Mouse (Mus musculus) thymus, postnatal 0 days (tissue): ENCODE results near the gene Rnls. TPM values are rescaled to one million over a fixed set of nuclear protein-coding genes. Genes with fewer than 3 reads are reported as not detected.

ENCODE experiments used
- DNase-seq: peaks from one replicate; pipeline ENCODE4 v3.0.0-alpha.2; 2015; ENCODE audit warnings: low spot score
- polyA plus RNA-seq: library from polyadenylated mRNA; unstranded; fragments of >200 nt; fragmentation: Nextera tagmentation; extraction: Ambion mirVana; gene quantifications from 2 replicates; pipeline ENCODE4 v1.2.1, GENCODE M21; 2015

Gene Rnls
- polyA plus RNA-seq, 1 experiment from 2014 or later = 5.1 TPM

DNA sequence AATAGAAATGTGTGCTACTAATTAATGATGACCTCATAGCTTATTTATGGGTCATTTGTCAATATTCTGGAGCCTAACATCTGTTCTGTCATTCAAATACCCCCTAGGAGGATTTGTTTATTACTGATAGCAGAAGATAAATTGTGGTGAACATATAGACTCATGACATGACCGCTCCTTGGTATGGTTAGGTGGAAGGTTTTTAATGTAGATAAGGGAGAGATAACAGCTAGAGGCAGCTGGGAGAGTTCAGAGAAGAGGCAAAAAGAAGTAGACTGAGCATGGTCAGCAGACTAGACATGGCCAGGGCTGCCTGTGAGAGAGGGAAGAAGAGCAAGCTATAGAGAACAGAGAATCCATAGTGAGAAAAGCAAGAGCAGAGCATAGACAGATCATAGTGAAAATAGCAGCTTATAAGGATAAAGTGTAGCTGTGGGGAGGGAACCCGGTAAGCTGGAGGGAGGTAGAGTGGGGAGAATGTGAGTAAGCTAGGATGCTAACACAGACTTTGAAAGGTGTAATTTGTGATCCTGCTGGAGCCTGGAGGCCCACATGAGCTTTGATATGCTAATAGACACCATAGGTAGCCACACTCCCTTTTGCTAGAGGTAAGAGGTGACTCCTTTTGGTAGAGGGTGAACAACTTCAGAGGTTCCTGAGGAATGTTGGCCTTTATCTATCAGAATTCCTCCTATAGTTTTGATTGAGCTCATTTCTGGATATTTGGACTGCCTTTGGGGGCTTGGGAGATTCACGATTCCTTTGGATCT is 127.7 kb downstream of the Rnls start:
- DNase-seq = no peak

DNA sequence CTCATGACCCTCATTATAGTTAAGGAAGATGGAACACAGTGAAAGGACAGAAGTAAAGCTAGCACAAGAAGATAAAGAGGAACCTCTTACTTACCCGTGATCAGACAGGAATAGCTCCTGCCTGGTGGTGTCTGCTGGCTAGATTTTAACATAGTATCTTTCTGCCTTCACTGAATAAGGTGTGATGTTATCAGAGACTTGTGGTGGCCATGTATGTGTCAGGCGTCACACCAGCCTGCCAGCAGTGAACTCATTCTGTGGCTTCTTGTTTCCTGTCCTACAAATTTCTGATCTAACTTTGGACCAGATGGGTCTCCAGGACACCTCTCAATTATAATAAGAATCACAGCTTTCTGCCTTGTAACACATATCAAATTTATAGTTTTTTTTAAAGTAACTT is 129.7 kb downstream of the Rnls start:
- DNase-seq = no peak

GRCm38 (mm10) chr19:33259164-33259563 is 132.9 kb downstream of the Rnls start:
- no peak for DNase-seq

DNA sequence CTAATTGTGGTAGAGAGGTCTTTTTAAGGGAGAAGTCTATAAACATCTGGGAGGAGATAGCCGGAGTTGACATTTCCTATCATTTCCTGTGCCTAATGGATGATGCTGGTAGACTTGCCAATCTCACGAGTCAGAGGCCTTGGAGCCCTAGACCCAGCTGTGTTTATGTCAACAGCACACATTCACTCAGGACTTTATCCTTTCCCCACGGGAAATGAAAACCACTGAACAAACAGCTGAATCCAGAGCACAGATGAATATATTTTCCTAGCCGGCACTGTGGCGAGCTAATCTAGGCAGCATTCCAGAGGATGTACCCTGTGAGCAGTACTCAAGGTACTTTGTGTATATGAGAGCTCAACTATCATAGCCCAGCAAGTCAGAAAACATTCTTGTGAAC is 138.2 kb downstream of the Rnls start:
- DNase-seq = no peak

DNA sequence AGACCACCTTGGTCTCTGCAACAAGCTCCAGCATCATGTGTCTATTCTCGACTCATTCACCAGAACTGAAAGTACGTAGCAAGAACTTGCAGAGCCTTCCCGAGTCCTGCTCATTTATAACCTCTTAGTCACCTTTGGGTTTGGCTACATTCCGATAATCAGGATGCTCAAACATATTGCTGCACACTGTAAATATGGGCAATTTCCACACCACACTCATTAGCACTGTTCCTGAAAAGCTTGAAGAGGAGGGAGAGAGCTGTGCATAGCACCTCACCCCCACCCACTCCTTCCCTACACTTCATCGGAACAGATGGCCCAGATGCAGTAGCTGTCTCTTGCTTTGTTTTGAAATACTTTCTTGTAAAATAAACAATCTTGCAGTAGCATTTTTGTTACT is 139.9 kb downstream of the Rnls start:
- no peak for DNase-seq

DNA sequence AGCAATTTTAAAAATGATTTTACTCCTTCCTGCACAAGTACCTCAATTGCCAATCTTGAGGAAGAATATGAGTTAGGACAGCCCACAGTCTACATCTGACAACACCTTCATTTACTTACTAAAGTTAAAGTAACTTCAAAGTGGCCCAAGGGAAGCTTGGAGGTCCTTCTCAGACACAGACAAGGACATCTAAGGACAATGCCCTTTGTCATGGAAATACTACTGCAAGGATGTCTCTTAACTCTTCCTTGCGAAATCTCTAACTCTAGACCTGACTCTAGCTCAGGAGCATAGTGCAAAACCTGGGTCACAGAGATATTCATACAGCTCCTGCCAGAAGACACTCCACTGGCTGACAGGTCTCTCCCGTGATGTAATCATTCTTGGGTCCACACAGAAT is 147.9 kb downstream of the Rnls start:
- DNase-seq = no peak

GRCm38 (mm10) chr19:33240386-33240785 is 151.7 kb downstream of the Rnls start:
- no peak for DNase-seq

- DNase-seq = no peak
Measured at GRCm38 (mm10) chr19:33232902-33233301, 159.2 kb downstream of the Rnls start.

DNA sequence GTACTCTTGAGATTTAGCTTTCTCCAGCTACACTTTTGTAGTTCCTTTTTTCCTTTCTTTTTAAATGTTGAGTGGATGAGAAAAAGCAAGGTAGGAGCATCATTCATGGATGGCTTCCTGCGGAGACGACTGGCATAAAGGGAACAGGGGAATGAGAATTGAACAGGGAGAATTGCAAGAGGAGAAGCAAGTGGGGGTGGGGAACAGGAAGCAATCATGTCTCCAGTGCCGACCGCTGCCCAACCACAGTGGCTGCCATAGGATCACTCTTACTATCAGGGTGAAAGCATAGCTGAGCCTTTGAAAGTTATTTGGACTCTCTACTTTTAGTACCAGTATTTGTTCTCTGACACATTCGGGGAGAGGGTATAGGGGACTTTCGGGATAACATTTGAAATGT is 160.8 kb downstream of the Rnls start:
- no peak for DNase-seq

GRCm38 (mm10) chr19:33227004-33227403 is 165.1 kb downstream of the Rnls start:
- peak; percentile 88 for DNase-seq

- DNase-seq = peak; percentile 16
Measured at GRCm38 (mm10) chr19:33225858-33226705, 166.0 kb downstream of the Rnls start.

DNA sequence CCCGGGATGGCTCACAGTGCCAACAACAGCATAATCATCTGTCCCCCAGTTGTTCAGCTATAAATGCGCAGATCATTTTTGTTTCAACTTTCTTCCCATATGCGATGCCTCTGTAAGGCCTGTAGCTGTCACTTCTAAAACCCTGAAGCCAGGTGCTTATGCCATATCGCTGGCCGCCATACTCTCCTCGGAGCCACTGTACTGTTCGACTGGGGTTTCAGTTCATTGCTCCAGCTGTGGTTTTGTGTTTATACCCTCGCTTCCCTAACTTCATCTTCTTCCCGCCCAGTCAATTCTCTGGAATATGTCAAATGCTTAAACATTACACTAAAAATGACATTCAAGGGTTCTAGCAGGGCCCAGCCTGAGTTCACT is 167.1 kb downstream of the Rnls start:
- peak; percentile 19 for DNase-seq

DNA sequence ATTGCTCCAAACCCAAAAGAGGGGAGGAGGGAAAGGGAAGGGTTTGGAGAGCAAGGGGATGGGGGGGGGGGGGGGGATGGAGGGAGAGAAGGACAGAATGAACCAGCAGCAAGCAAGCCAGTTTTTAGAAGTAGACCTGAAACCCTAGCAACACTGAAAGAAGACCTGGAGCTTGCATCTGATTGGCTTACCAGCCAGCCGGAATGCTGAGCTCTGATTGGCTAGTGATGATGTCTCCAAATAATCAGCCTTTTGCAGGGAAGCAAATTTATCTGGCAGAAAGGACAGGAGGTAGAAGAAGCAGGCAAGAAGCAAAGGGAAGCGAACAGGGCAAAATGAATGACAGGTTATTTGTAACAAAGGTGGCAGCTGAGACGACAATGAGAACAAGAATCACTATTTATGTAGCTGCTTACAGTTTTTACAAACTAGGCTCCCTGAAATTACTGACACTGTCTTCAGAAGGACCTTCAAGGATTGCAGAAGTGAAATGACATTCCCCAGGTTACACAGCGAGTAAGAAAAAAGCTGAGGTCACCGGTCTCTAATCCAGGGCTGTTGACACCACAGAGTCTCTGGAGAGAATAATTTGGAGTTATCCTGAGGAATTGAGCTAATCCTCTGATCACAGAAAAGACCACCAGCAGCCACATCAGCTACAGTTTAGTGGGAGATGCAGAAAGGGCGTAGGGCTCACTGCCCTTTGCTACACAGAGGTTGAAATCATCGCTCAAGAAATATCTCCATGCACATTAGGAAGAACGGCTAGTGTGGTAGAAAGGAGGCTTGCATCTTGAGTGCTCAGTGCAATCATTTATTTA is 167.7 kb downstream of the Rnls start:
- peak; percentile 61 for DNase-seq

DNA sequence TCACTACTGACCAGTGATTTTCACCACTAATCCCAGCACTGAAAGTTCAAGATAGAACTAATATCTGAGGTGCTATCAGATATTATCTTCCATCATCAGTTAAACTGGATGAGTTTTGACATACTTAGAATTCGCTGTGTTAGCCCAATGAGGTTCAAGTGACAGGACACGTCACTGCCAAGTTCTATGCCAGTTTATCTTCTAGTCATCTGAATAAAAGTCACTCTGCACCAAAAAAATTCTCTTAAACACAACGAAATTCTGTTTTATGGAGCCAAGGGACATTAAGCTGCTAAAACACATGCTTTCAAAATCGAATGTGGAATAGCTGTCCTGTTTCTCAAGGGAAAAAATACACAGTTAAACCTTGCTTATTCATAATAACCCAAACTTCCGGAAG is 168.3 kb downstream of the Rnls start:
- DNase-seq = peak; percentile 14

- DNase-seq = no peak
Measured at GRCm38 (mm10) chr19:33223276-33223675, 168.8 kb downstream of the Rnls start.

DNA sequence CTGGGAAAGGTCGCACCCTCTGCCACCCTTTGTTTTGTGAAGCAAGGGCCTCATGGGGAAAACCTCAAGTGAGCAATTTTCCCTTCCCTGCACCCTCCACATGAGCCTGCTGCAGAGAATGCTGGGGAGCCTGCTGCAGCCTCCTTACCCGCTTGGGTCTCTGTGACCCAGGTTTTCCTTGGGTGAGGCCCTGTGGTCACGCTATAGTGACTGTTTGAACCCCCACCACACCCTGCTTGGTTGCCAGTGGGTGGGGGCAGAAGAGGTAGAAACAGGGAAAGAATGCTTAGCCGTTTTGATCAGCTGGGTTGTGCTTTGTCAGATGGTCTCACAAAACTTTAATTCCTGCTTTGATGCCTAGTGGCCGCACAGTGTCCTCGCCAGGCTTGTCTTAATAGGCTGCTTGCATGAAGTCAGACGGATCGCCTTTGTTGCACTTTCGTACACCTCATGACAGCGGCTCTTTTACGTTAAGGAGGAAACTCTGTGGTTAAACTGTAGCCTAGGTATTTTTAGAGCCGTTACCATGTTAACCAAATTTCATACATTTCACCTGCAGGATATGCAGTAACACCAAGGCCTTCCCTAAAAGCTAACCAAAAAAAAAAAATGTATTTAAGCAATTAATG is 169.4 kb downstream of the Rnls start:
- peak; percentile 88 for DNase-seq

- no peak for DNase-seq
Measured at GRCm38 (mm10) chr19:33217791-33218300, 174.2 kb downstream of the Rnls start.

- no peak for DNase-seq
Measured at GRCm38 (mm10) chr19:33209709-33210108, 182.4 kb downstream of the Rnls start.

DNA sequence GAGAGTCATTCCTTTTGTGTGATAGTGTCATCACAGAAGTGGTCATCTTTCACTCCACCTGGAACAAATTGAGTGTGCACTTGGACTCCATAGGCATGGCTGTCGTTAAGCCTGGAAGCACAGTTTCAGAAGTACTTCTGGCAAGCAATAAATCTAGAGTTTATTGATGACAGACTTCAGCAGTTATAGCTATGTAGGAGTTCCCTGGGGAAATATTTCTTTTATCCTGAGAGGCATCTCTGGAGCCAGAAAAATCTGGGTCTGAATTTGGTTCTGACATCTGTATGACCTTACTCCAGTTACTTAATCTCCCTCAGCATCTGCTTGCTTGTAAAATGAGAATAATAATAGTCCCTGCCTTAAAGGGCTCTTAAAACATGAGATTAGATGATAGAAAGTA is 184.1 kb downstream of the Rnls start:
- DNase-seq = no peak

- DNase-seq = no peak
Measured at GRCm38 (mm10) chr19:33205389-33205788, 186.7 kb downstream of the Rnls start.

- DNase-seq = peak; percentile 9
Measured at GRCm38 (mm10) chr19:33202422-33202821, 189.7 kb downstream of the Rnls start.
